Mouse (Mus musculus) MEL (cell line): Measurements from ENCODE around the gene Vav2. TPM values are rescaled to one million over a fixed set of nuclear protein-coding genes. Genes with fewer than 3 reads are reported as not detected.

Experiments used
- DNase-seq: peaks from one replicate; pipeline ENCODE4 v3.0.0; 2011; ENCODE audit warnings: low read depth, low spot score
- H3K27ac ChIP-seq: 2 replicates; pipeline ENCODE4 v1.5.1; 2012; ENCODE audit warnings: low read depth, mild to moderate bottlenecking, control low read depth, low read length, moderate library complexity; ENCODE audit not compliant: control insufficient read depth
- H3K27me3 ChIP-seq, 2 experiments: fragments of 150-350 bp in 1 of 2; sonication (generic) in 1 of 2; 2 replicates each; pipeline ENCODE4 v1.6.1; 2012; ENCODE audit warnings: low read length in 2 of 2, mild to moderate bottlenecking in 2 of 2, improper control_type of control experiment in 1 of 2, moderate library complexity in 1 of 2; ENCODE audit not compliant: insufficient read depth in 2 of 2, control insufficient read depth in 1 of 2
- H3K36me3 ChIP-seq, 2 experiments: 2 replicates each; pipeline ENCODE4 v1.6.1; 2012 to 2014; ENCODE audit warnings: low read length in 2 of 2, improper control_type of control experiment in 1 of 2, inconsistent platforms in 1 of 2, mild to moderate bottlenecking in 1 of 2; ENCODE audit not compliant: insufficient read depth in 2 of 2, control insufficient read depth in 1 of 2
- H3K4me1 ChIP-seq, 2 experiments: fragments of 150-350 bp in 1 of 2; sonication (generic) in 1 of 2; 2 replicates each; pipeline ENCODE4 v1.6.1; 2012; ENCODE audit warnings: low read length in 2 of 2, improper control_type of control experiment in 1 of 2, mild to moderate bottlenecking in 1 of 2; ENCODE audit not compliant: insufficient read depth in 2 of 2, control insufficient read depth in 1 of 2
- H3K4me3 ChIP-seq, 2 experiments: fragments of 150-350 bp in 1 of 2; sonication (generic) in 1 of 2; 2 replicates each; pipeline ENCODE4 v1.5.1; 2012; ENCODE audit warnings: low read depth in 2 of 2, low read length in 2 of 2, mild to moderate bottlenecking in 2 of 2, moderate library complexity in 2 of 2, control low read depth in 1 of 2, improper control_type of control experiment in 1 of 2; ENCODE audit not compliant: control insufficient read depth in 1 of 2, insufficient read depth in 1 of 2
- H3K79me2 ChIP-seq: 2 replicates; pipeline ENCODE4 v1.6.1; 2012; ENCODE audit warnings: mild to moderate bottlenecking, low read length, moderate library complexity; ENCODE audit not compliant: control insufficient read depth, poor library complexity, insufficient read depth
- H3K9ac ChIP-seq: 2 replicates; pipeline ENCODE4 v1.6.1; 2012; ENCODE audit warnings: low read depth, mild to moderate bottlenecking, control low read depth, low read length, moderate library complexity; ENCODE audit not compliant: control insufficient read depth, poor library complexity, severe bottlenecking
- H3K9me3 ChIP-seq: fragments of 150-350 bp; sonication (generic); replicated peaks from 2 replicates; pipeline ENCODE4 v1.6.1; 2012; ENCODE audit warnings: mild to moderate bottlenecking, low read length, improper control_type of control experiment, moderate library complexity; ENCODE audit not compliant: insufficient read depth
- E2F4 ChIP-seq: IDR thresholded peaks from 2 replicates; pipeline ENCODE4 v1.6.1; 2011; ENCODE audit warnings: low read depth, low read length, improper control_type of control experiment, borderline replicate concordance
- EP300 ChIP-seq, 2 experiments: IDR thresholded peaks; 2 replicates each; pipeline ENCODE4 v1.6.1; 2011; ENCODE audit warnings: improper control_type of control experiment in 2 of 2, low read length in 2 of 2, low read depth in 1 of 2, mild to moderate bottlenecking in 1 of 2
- ETS1 ChIP-seq: IDR thresholded peaks from 2 replicates; pipeline ENCODE4 v1.6.1; 2012; ENCODE audit warnings: low read depth, mild to moderate bottlenecking, inconsistent platforms, low read length, improper control_type of control experiment, moderate library complexity
- JUND ChIP-seq: IDR thresholded peaks from 2 replicates; pipeline ENCODE4 v1.6.1; 2011; ENCODE audit warnings: low read depth, mild to moderate bottlenecking, improper control_type of control experiment, low read length
- KAT2A ChIP-seq: conservative IDR thresholded peaks from 2 replicates; pipeline ENCODE4 v1.6.1; 2012; ENCODE audit warnings: low read depth, low read length, improper control_type of control experiment, inconsistent platforms
- MAFK ChIP-seq: IDR thresholded peaks from 2 replicates; pipeline ENCODE4 v1.6.1; 2011; ENCODE audit warnings: low read depth, mild to moderate bottlenecking, low read length, improper control_type of control experiment, borderline replicate concordance
- MAX ChIP-seq: IDR thresholded peaks from 2 replicates; pipeline ENCODE4 v1.6.1; 2011; ENCODE audit warnings: low read length, improper control_type of control experiment
- MAZ ChIP-seq: IDR thresholded peaks from 2 replicates; pipeline ENCODE4 v1.6.1; 2012; ENCODE audit warnings: low read depth, mild to moderate bottlenecking, inconsistent platforms, low read length, improper control_type of control experiment
- MXI1 ChIP-seq: IDR thresholded peaks from 2 replicates; pipeline ENCODE4 v1.6.1; 2011; ENCODE audit warnings: mild to moderate bottlenecking, low read depth, low read length, improper control_type of control experiment
- MYB ChIP-seq: IDR thresholded peaks from 2 replicates; pipeline ENCODE4 v1.6.1; 2011; ENCODE audit warnings: mild to moderate bottlenecking, low read depth, low read length, improper control_type of control experiment
- NELFE ChIP-seq: IDR thresholded peaks from 2 replicates; pipeline ENCODE4 v1.6.1; 2011; ENCODE audit warnings: low read depth, low read length, improper control_type of control experiment
- NRF1 ChIP-seq: IDR thresholded peaks from 2 replicates; pipeline ENCODE4 v1.6.1; 2014; ENCODE audit warnings: low read depth, mild to moderate bottlenecking, inconsistent platforms, low read length, improper control_type of control experiment, moderate library complexity; ENCODE audit not compliant: poor library complexity, insufficient read depth, severe bottlenecking
- POLR2A ChIP-seq, 2 experiments: IDR thresholded peaks; 2 replicates each; pipeline ENCODE4 v1.6.1; 2011 to 2012; ENCODE audit warnings: low read length in 2 of 2, mild to moderate bottlenecking in 2 of 2, control low read depth in 1 of 2, improper control_type of control experiment in 1 of 2, low read depth in 1 of 2, moderate library complexity in 1 of 2; ENCODE audit not compliant: control insufficient read depth in 1 of 2, insufficient read depth in 1 of 2, poor library complexity in 1 of 2
- POLR2AphosphoS2 ChIP-seq: IDR thresholded peaks from 2 replicates; pipeline ENCODE4 v1.6.1; 2011; ENCODE audit warnings: low read length, improper control_type of control experiment
- RCOR1 ChIP-seq: IDR thresholded peaks from 2 replicates; pipeline ENCODE4 v1.6.1; 2012; ENCODE audit warnings: low read depth, mild to moderate bottlenecking, inconsistent platforms, low read length, improper control_type of control experiment
- SIN3A ChIP-seq: IDR thresholded peaks from 2 replicates; pipeline ENCODE4 v1.6.1; 2012; ENCODE audit warnings: low read length, improper control_type of control experiment, inconsistent platforms
- TCF12 ChIP-seq: IDR thresholded peaks from 2 replicates; pipeline ENCODE4 v1.6.1; 2014; ENCODE audit warnings: low read depth, mild to moderate bottlenecking, inconsistent platforms, low read length, improper control_type of control experiment, moderate library complexity
- UBTF ChIP-seq: IDR thresholded peaks from 2 replicates; pipeline ENCODE4 v1.6.1; 2012; ENCODE audit warnings: low read depth, mild to moderate bottlenecking, inconsistent platforms, low read length, improper control_type of control experiment, moderate library complexity, borderline replicate concordance; ENCODE audit not compliant: insufficient read depth
- USF1 ChIP-seq: IDR thresholded peaks from 2 replicates; pipeline ENCODE4 v1.6.1; 2014; ENCODE audit warnings: low read depth, mild to moderate bottlenecking, inconsistent platforms, low read length, improper control_type of control experiment, moderate library complexity
- ZKSCAN1 ChIP-seq: IDR thresholded peaks from 2 replicates; pipeline ENCODE4 v1.6.1; 2012; ENCODE audit warnings: low read depth, mild to moderate bottlenecking, inconsistent platforms, low read length, improper control_type of control experiment, moderate library complexity
- ZMIZ1 ChIP-seq: IDR thresholded peaks from 2 replicates; pipeline ENCODE4 v1.6.1; 2012; ENCODE audit warnings: low read depth, mild to moderate bottlenecking, inconsistent platforms, low read length, improper control_type of control experiment, moderate library complexity
- polyA plus RNA-seq, 2 experiments: library from polyadenylated mRNA; stranded (reverse) in 1 of 2; unstranded in 1 of 2; fragments of >175 nt in 1 of 2; fragments of >200 nt in 1 of 2; gene quantifications; 2 replicates each; pipeline versions ENCODE4 v1.2.1 to v1.2.4; 2012; ENCODE audit warnings: low replicate concordance in 2 of 2, low read depth in 1 of 2; ENCODE audit not compliant: insufficient read length in 2 of 2, insufficient read depth in 1 of 2, missing spikeins in 1 of 2
- total RNA-seq: library from RNA; depleted of rRNA; stranded (reverse); fragments of 300-350 nt; gene quantifications from 2 replicates; pipeline ENCODE4 v1.2.3, GENCODE M21; 2012

Gene Vav2
- total and polyA plus RNA-seq, 3 experiments: 8.8 to 15.9 TPM; not detected in 1

GRCm38 (mm10) chr2:27421293-27422068 is 5.4 kb downstream of the Vav2 start:
- H3K27ac ChIP-seq: no peak overlapping the region
- H3K79me2 ChIP-seq: peaks cover 12% of the 10 kb centered on the region
- H3K9ac ChIP-seq: no peak overlapping the region
- no peak for TF ChIP-seq POLR2A (IDR thresholded peaks at IDR 0.05; ENCODE audit: control insufficient read depth in 1 of 2, insufficient read depth in 1 of 2, low read depth in 1 of 2, low read length in 2 of 2, poor library complexity in 1 of 2)
- TF ChIP-seq MAX: no peak
- peak; percentile 41; the same call in 1 of the 2 replicates for TF ChIP-seq SIN3A
- no peak for TF ChIP-seq NRF1
- TF ChIP-seq KAT2A: no peak
- TF ChIP-seq MAZ: no peak
- no peak for TF ChIP-seq MYB
- no peak for TF ChIP-seq NELFE
- peak; percentile 23 to 65; a peak in 3 of 4 replicates for TF ChIP-seq EP300 (IDR thresholded peaks at IDR 0.05; ENCODE audit: low read depth in 1 of 2, low read length in 2 of 2)
- 0 out of 2 replicates have a peak, but pooled peaks have one; percentile 41 for TF ChIP-seq TCF12
- TF ChIP-seq JUND: no peak
- no peak for TF ChIP-seq POLR2AphosphoS2
- no peak for TF ChIP-seq MXI1
- no peak for TF ChIP-seq ZMIZ1
- TF ChIP-seq ZKSCAN1: no peak
- 0 out of 2 replicates have a peak, but pooled peaks have one; percentile 36 for TF ChIP-seq ETS1
- TF ChIP-seq RCOR1: no peak
- no peak for TF ChIP-seq MAFK
- TF ChIP-seq UBTF: no peak
- no peak for TF ChIP-seq USF1
- TF ChIP-seq E2F4: no peak
- TF ChIP-seq, all 39 proteins: peak for 4
- peaks cover 5 to 27% of the 10 kb centered on the region in 2 experiments for H3K4me1 ChIP-seq
- H3K27me3 ChIP-seq: no peaks in the 10 kb centered on the region
- peak; percentile 52 for DNase-seq
- no peaks in the 10 kb centered on the region for H3K9me3 ChIP-seq
- H3K4me3 ChIP-seq: no peak overlapping the region
- H3K36me3 ChIP-seq: peaks cover 0 to 10% of the 10 kb centered on the region in 2 experiments; a peak in 2 of 4 replicates
